Mouse (Mus musculus): ENCODE data around the gene Oip5.
A peak's percentile ranks its signal among the peaks of the same experiment; 100 is the strongest.
"Not testable (repeated sequence)": the region's sequence is repeated elsewhere in the genome, so short reads cannot be mapped to it uniquely, and the experiment has no call there.

The Oip5 gene

DNA sequence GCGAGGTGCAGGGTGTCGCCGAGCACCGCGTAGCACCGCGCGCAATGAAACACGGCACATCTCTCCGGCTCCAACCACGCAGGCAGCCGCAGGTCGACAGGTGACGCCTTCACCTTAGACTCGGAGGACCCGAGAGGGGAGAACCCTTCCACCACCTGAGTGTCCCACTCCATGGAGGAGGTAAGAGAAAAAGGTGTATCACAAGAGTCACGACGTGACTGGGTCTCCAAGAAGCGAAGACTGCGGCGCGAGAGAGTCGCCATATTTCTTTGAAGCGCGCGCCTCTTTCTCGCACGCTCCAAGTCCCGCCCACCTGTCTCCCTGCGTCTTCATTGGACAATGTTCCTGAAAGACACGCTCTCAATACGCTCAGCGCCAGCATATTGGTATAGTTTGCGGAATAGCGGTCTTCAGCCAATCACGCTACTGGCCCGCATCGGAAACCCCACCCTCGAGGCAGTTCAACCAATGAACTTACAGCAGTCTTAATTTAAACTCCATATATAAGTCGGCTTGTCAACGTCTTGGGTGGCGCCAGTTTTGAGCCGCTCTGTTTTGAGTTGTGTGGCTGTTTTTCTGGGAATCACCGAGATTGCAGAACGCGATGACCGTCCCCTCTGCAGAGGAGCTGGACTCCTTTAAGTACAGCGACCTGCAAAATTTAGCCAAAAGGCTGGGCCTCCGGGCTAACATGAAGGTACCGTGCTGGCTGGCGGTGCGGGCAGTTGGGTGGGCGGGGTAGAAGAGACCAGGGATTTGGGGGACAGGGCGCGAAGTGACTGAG, at the start of gene Oip5, which contains the start of gene Nusap1:
Oip5 (minus strand) TSS at position 271 of the 784 bp plus-strand sequence.
Nusap1 (plus strand) TSS at position 100 of the 784 bp plus-strand sequence.
- DNase-seq (ENCODE audit: inconsistent age in 2 of 2, low spot score in 1 of 2) = peak; percentile 91 to 97

- not testable (repeated sequence) for DNase-seq (ENCODE audit: inconsistent age in 2 of 2, low spot score in 1 of 2)
Observed at GRCm38 (mm10) chr2:119665744-119666143, 47.5 kb upstream of the Oip5 start.

DNA sequence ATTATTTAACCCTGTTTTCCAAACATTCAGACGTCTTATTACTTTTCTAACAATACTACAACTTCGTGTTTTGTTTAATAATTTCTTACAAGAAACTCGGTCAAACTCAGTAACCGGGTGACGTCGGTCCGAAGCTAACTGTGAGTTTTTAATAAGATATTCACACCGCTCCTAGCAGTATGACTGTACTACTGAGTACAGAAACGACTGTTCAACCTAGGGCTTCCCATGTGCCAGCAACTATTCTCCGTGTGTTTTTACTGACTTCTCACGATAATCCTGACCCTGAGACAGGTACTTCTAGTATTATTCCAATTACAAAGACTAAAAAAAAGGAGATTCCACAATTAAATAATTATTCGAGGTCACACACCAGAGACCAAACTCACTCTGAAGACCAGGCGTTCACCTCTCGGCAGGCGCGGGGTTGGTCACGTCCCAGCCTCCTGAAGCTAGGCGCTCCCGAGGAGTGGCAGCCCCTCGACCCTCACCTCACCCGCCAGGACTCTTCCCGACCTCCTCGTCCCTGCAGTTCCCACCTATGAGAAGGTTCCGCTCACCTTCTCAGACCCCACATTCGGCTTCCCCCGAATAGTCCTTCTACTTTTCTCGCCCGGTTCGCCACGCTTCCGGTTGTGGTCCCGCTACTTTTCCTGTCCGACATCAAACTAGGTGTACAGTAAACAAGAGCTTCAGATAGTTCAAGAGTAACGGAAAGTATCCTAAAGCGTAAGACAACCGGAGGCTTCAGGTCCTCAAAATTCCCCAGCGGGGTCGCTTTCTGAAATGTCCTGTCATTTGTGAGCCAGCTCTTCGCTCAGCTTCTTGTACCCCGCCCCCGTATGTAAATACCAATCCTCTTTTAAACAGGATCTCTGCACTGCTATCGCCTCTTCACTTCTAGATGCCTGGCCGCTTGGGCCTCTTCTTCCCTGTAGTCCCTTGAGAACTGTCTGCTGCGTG, 44.2 kb upstream of the Oip5 start, which contains the start of gene Ndufaf1:
Ndufaf1 (minus strand) TSS at position 608 of the 963 bp plus-strand sequence.
- DNase-seq (ENCODE audit: inconsistent age in 2 of 2, low spot score in 1 of 2) = peak; percentile 83 to 96

GRCm38 (mm10) chr2:119644254-119644653, 26.0 kb upstream of the Oip5 start:
- DNase-seq (ENCODE audit: inconsistent age in 2 of 2, low spot score in 1 of 2) = no peak

- no peak for DNase-seq (ENCODE audit: inconsistent age in 2 of 2, low spot score in 1 of 2)
Observed at GRCm38 (mm10) chr2:119641214-119641912, 23.1 kb upstream of the Oip5 start.

- no peak for DNase-seq (ENCODE audit: inconsistent age in 2 of 2, low spot score in 1 of 2)
Observed at GRCm38 (mm10) chr2:119636781-119637180, 18.5 kb upstream of the Oip5 start.

GRCm38 (mm10) chr2:119621302-119621701, 3.0 kb upstream of the Oip5 start:
- no peak for DNase-seq (ENCODE audit: inconsistent age in 2 of 2, low spot score in 1 of 2)

DNA sequence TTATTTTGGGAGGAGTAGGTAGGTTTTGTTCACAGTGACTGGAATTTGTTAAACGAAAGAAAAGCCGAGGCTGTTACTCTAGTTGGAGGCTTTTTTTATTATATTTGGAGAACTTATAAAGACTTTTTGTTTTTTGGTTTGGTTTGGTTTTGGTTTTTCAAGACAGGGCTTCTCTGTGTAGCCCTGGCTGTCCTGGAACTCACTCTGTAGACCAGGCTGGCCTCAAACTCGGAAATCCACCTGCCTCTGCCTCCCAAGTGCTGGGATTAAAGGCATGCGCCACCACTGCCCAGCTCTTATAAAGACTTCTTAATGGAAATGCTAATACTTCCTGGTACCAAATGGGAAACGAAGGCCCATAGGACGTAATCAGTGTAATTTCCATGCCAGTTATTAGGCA, 733 bp upstream of the Oip5 start:
- DNase-seq (ENCODE audit: inconsistent age in 2 of 2, low spot score in 1 of 2) = not testable (repeated sequence)

GRCm38 (mm10) chr2:119617841-119618198, 449 bp downstream of the Oip5 start:
- no peak for DNase-seq (ENCODE audit: inconsistent age in 2 of 2, low spot score in 1 of 2)

DNA sequence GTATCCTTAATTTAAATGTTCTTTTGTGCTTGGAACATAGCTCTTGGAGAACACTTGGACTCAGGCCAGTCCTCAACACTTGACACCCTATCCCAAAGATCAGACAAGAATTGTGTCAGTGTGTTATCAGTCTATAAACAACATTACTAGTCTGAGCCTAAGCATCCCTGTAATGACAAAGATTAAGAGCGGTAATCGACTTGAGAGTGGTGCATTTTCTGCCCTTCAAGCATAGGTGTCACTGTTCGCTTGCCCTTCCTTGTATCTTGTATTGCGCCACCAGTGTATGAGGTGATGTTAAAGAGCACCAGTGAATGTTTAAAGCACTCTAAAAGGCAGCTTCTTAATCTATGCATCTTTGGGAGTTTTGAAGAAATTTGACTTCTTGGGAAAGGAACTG, 11.2 kb downstream of the Oip5 start:
- DNase-seq (ENCODE audit: inconsistent age in 2 of 2, low spot score in 1 of 2) = peak in 1 of 2 experiments; percentile 19

DNA sequence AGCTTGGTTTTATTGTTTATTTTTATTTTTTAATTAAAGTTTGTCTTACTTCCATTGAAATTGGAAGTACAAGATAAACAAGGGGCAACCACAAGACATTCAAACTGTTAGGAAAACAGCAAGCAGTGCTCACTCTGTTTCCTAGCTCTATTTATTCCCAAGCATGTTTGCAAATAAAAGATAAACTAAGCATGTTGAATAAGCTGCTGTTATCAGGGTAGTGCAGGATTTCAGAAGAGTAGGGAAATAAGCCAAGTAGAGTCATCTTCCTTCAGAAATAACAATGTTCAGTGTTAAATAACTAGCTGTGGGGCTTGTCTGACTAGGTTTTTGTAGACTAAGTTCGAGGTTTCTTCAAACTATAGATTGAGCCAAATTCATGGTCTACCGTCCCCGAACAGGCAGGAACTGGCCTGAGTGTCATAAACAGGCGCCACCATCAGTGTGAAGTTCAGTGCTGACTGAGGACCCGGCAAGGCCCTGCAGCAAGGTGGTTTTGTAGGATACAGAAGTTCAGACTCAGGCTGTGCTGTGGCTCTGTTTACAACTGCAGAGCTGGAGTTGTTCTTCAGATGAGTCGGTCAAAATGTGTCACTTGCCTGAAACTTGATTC, 12.8 kb downstream of the Oip5 start:
- no peak for DNase-seq (ENCODE audit: inconsistent age in 2 of 2, low spot score in 1 of 2)

DNA sequence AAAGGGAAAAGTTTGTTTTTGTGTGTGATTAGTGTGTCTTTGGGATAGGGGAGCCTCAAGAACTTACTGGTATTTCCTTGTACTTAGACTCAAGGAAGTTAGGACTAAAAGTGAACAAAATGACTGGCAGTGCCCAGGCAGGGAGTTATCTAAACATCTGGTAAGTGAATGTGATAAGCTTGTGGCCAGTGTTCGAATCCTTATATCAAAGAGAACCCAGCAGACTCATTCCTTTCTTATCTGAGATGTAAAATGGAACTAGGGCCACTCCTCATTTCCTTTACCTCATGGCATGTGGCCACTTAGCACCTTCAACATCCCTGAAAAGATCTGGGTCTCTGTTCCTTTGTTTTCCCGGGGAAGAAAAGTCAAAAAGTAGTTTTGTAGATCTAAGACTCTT, 14.4 kb downstream of the Oip5 start:
- DNase-seq (ENCODE audit: inconsistent age in 2 of 2, low spot score in 1 of 2) = peak in 1 of 2 experiments; percentile 17

- no peak for DNase-seq (ENCODE audit: inconsistent age in 2 of 2, low spot score in 1 of 2)
Observed at GRCm38 (mm10) chr2:119602488-119602887, 15.8 kb downstream of the Oip5 start.

- DNase-seq (ENCODE audit: inconsistent age in 2 of 2, low spot score in 1 of 2) = peak in 1 of 2 experiments; percentile 26
Observed at GRCm38 (mm10) chr2:119601575-119601974, 16.7 kb downstream of the Oip5 start.

DNA sequence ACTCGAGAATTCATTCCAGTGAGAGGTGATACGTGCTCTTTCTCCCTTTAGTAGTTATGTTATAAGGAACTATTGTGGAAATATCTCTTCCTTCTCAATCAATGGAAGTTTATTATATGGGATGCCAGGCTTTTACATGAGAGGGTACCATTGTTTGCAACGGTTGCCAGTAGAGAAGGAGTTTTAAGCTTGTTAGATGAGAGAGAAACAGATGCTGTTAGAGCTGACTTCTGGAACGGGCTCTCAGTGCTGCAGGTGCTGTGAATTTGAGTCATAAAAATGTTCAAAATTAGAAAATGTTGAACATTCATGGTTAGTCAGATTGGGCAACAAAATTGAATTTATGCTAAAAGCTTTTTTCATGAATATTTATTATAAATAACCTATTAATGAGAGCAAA, 17.2 kb downstream of the Oip5 start:
- DNase-seq (ENCODE audit: inconsistent age in 2 of 2, low spot score in 1 of 2) = no peak

- peak; percentile 31 to 69 for DNase-seq (ENCODE audit: inconsistent age in 2 of 2, low spot score in 1 of 2)
Observed at GRCm38 (mm10) chr2:119596781-119597330, 21.4 kb downstream of the Oip5 start.

DNA sequence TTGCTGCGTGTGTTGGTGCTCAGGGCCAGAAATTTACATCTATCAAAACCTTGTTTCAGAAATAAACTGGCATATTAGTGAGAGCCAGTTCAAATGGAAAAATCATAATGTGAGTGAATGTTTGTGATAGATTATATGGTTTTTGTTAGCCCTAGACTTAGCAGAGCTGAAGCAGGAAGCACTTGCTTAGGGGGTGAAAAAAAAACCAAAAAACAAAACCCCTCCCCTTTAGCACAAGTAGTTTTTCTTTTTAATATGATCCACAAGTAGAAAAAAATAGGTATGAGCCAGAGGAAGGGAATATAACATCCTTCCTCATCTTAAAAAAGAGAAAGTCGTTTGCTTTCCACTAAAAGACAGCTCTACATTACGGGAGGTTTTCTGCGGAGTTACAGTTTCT, 23.0 kb downstream of the Oip5 start:
- DNase-seq (ENCODE audit: inconsistent age in 2 of 2, low spot score in 1 of 2) = no peak

- DNase-seq (ENCODE audit: inconsistent age in 2 of 2, low spot score in 1 of 2) = peak; percentile 96 to 99
Observed at GRCm38 (mm10) chr2:119594113-119594981, 23.9 kb downstream of the Oip5 start.

DNA sequence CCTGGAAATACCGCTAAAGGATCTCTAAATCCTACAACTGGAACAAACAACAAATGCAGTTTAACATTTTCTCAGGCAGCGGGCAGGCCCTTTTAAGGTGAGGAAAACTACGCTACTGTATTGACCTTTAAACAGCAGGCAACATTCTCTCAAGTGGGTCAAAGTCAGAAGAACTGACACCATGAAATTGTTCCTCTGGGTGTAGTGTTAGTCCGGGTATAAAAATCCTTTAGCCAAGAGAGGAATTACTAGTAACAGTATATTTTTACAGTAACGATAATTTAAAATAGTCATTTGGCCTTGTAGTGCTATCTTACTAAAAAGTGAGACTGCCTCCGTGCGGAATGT, 24.5 kb downstream of the Oip5 start:
- no peak for DNase-seq (ENCODE audit: inconsistent age in 2 of 2, low spot score in 1 of 2)

Measured in adrenal gland, adult (tissue).